Mouse (Mus musculus) kidney, adult 2 months (tissue): ENCODE results near the gene Gm20671.

Experiments
- CTCF ChIP-seq: fragments of 200-500 bp; conservative IDR thresholded peaks from 2 replicates; pipeline ENCODE4 v1.5.1; 2011; ENCODE audit warnings: low read depth, mild to moderate bottlenecking, control low read depth, low read length, moderate library complexity, mixed read lengths; ENCODE audit not compliant: insufficient read depth, insufficient read length
- POLR2A ChIP-seq: fragments of 200-500 bp; IDR thresholded peaks from one replicate; pipeline ENCODE4 v1.6.1; 2011; ENCODE audit warnings: low read depth, low read length, control low read depth

GRCm38 (mm10) chr5:32820471-32820870, 6.4 kb downstream of the Gm20671 start:
- TF ChIP-seq CTCF (no peak), POLR2A (no peak)
